Mouse (Mus musculus): Measurements from ENCODE around the gene Vmn2r57. TPM values are rescaled to one million over a fixed set of nuclear protein-coding genes. Genes with fewer than 3 reads are reported as not detected.

The Vmn2r57 gene
- total RNA-seq (2023): not detected

DNA sequence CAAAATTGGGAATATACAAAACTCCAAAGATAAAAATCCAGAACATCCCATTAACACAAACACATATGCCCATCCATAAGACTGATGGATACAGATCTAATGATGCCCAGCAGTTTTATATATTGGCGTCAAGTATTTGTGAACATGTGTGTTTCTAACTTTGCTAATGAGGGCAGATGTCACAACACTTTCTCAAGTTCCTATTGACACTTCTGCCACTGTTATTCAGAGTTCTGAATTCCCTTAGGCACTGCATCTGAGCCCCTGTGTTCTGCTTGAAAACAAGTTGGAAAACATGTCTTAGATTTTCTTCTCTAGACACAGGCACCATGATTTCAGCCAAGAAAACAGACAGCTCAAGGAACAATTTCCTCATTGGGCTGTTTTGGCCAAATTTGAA lies at the start of gene Vmn2r57:
Gene Vmn2r57 (minus strand): TSS at position 101 of the 400 bp plus-strand sequence.

GRCm38 (mm10) chr7:41393048-41393971 lies 55.2 kb downstream of the Vmn2r57 start, which contains the start of gene AI987944:
Gene AI987944, minus strand, starts transcription at chr7:41393379.

Other genes with a start within 250 kb of the Vmn2r57 start
- gene AI987944, start 55.3 kb downstream of the Vmn2r57 start, total RNA-seq (2023): 13.2 TPM
- gene Gm20449, start 50.7 kb upstream of the Vmn2r57 start, total RNA-seq (2023): 0.34 TPM
- 8.1 TPM for gene AW146154, start 51.2 kb upstream of the Vmn2r57 start, total RNA-seq (2023)
- not detected for gene Gm6871, start 125.0 kb upstream of the Vmn2r57 start, total RNA-seq (2023)
- gene 2610021A01Rik, start 150.5 kb upstream of the Vmn2r57 start, total RNA-seq (2023): 45.1 TPM
- gene Zfp788, start 184.5 kb upstream of the Vmn2r57 start, total RNA-seq (2023): 20.7 TPM

Data from CD8-positive naive resting alpha-beta T cell, adult 57 days (primary cell).